Mouse (Mus musculus): Measurements from ENCODE around the gene Gprin2. TPM values are rescaled to one million over a fixed set of nuclear protein-coding genes. Genes with fewer than 3 reads are reported as not detected.

The Gprin2 gene
- polyA plus RNA-seq, 1 experiment from 2014 or later: 0.08 TPM

DNA sequence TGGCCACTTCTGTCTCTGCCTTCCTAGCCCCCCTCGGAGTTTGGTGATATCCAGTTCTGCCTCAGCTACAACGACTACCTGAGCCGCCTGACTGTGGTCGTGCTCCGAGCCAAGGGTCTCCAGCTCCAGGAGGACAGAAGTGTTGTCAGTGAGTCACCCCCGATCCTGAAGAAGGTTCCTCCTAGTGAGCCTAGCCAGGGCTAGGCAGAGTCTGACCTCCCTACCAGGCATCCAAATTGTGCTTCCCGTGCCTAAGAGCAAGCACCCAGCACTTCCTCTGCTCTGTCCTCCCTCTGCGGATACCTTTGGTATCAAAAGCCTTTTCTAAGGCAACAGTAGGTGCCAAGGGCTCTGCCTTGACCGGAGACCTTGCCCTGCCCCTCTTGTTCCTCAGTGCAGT lies 24.5 kb upstream of the Gprin2 start:
- H3K36me3 ChIP-seq: no peaks in the 10 kb centered on the region
- no peak overlapping the region for H3K27ac ChIP-seq (replicated peaks)
- H3K4me1 ChIP-seq: peaks cover 15% of the 10 kb centered on the region
- H3K4me2 ChIP-seq: no peak overlapping the region
- 72% methylated on average over 9 of the region's 9 CpGs for WGBS
- H3K4me3 ChIP-seq: no peak overlapping the region
- H3K9ac ChIP-seq: no peak overlapping the region
- H3K27me3 ChIP-seq (replicated peaks): peaks cover 14% of the 10 kb centered on the region
- H3K9me3 ChIP-seq: no peaks in the 10 kb centered on the region
- no peak for ATAC-seq (ENCODE audit: extremely low read depth, insufficient number of reproducible peaks, low FRiP score, low TSS enrichment)

- Histone ChIP-seq H3K4me2 (no peak overlapping the region), H3K9ac (no peak overlapping the region), H3K4me1 (peaks cover 13% of the 10 kb centered on the region), H3K36me3 (no peaks in the 10 kb centered on the region), H3K27ac (replicated peaks) (no peak overlapping the region), H3K9me3 (no peaks in the 10 kb centered on the region), H3K4me3 (no peak overlapping the region), H3K27me3 (replicated peaks) (peaks cover 40% of the 10 kb centered on the region)
- no peak for ATAC-seq (ENCODE audit: extremely low read depth, insufficient number of reproducible peaks, low FRiP score, low TSS enrichment)
- WGBS: 65% methylated on average over 5 of the region's 5 CpGs
Observed at GRCm38 (mm10) chr14:34223362-34223898, 22.0 kb upstream of the Gprin2 start.

DNA sequence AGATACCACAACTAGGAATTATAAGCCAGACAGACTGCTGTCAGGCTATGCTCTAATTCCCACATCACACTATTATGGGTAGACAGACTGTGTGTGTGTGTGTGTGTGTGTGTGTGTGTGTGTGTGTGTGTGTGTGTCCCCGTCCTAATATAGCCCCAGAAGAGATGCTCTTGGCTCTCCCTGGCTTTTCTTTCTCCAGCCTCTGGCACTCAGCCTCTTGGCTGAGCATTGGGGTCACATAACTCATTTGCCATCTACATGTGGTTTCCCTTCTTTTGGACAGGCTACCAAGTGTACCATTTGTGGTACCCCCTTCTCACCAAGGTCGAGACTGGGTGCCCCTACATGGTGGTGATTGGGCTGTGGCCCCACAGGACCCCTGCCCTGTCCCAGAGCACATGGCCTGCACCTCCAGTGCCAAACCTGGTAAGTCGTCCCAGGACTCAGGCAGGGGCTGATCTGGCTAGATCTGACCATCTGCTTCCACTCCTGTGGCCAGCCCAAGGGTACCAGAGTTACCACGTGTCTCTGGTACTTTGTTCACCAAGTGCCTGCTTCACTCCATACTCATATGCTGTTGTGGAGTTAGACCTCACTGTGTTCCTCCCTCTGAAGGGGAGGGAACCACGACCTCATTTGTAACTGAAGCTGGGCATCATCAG lies 20.1 kb upstream of the Gprin2 start:
- H3K4me3 ChIP-seq: no peak overlapping the region

DNA sequence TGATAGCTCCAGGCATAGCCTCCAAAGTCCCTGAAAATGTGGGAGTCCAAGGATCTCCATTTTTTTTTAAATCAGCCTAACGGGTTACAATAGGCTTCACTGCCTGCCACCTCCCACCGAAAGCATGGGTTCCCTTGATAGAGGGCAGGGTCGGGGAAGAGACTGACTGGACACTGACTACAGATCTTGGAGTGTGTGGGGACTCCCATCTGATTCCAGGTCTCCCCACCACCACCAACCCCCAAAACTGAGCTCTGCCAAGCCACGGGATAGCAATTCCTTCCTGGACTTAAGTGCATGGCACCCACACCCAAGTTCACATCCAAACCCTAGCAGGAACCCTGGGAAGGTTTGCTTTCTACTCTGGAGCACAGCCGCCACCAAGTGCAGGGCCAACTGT lies 19.0 kb upstream of the Gprin2 start:
- peaks cover 13% of the 10 kb centered on the region for H3K4me1 ChIP-seq
- H3K36me3 ChIP-seq: no peaks in the 10 kb centered on the region
- WGBS: 54% methylated on average over 5 of the region's 5 CpGs
- H3K27ac ChIP-seq (replicated peaks): no peak overlapping the region
- H3K9ac ChIP-seq: no peak overlapping the region
- H3K27me3 ChIP-seq (replicated peaks): peaks cover 50% of the 10 kb centered on the region
- no peak overlapping the region for H3K4me3 ChIP-seq
- no peaks in the 10 kb centered on the region for H3K9me3 ChIP-seq
- peak overlapping the region; percentile 73; the same call in 1 of the 2 replicates for H3K4me2 ChIP-seq
- no peak for ATAC-seq (ENCODE audit: extremely low read depth, insufficient number of reproducible peaks, low FRiP score, low TSS enrichment)

More for the DNA sequence above, 20.1 kb upstream of the Gprin2 start:
- no peaks in the 10 kb centered on the region for H3K9me3 ChIP-seq
- H3K4me1 ChIP-seq: peaks cover 8% of the 10 kb centered on the region
- no peak overlapping the region for H3K9ac ChIP-seq
- H3K4me2 ChIP-seq: no peak overlapping the region
- H3K27me3 ChIP-seq (replicated peaks): peaks cover 50% of the 10 kb centered on the region
- no peaks in the 10 kb centered on the region for H3K36me3 ChIP-seq
- no peak overlapping the region for H3K27ac ChIP-seq (replicated peaks)
- ATAC-seq (ENCODE audit: extremely low read depth, insufficient number of reproducible peaks, low FRiP score, low TSS enrichment): no peak
- 67% methylated on average over 5 of the region's 5 CpGs for WGBS

GRCm38 (mm10) chr14:34219786-34220198 lies 18.3 kb upstream of the Gprin2 start:
- ATAC-seq (ENCODE audit: extremely low read depth, insufficient number of reproducible peaks, low FRiP score, low TSS enrichment): peak; percentile 32; the same call in 1 of the 2 replicates
- peaks cover 50% of the 10 kb centered on the region for H3K27me3 ChIP-seq (replicated peaks)
- no peak overlapping the region for H3K27ac ChIP-seq (replicated peaks)

GRCm38 (mm10) chr14:34219295-34219694 lies 17.8 kb upstream of the Gprin2 start, which contains the start of gene Syt15:
Gene Syt15, plus strand, starts transcription at chr14:34219595.
- Histone ChIP-seq H3K27ac (replicated peaks) (no peak within 1 kb of the TSS), H3K27me3 (replicated peaks) (peaks cover 50% of the 10 kb centered on the region), H3K36me3 (no peaks in the 10 kb centered on the region), H3K4me2 (peak within 1 kb of the TSS; percentile 73), H3K9me3 (no peaks in the 10 kb centered on the region), H3K4me3 (peak within 1 kb of the TSS; percentile 45), H3K4me1 (peaks cover 13% of the 10 kb centered on the region), H3K9ac (peak within 1 kb of the TSS; percentile 68)
- WGBS: 54% methylated on average over 6 of the region's 6 CpGs
- ATAC-seq (ENCODE audit: extremely low read depth, insufficient number of reproducible peaks, low FRiP score, low TSS enrichment): no peak

More at GRCm38 (mm10) chr14:34219786-34220198, 18.3 kb upstream of the Gprin2 start:
- peak overlapping the region; percentile 73 for H3K4me2 ChIP-seq
- H3K4me3 ChIP-seq: peak overlapping the region; percentile 45
- no peaks in the 10 kb centered on the region for H3K9me3 ChIP-seq
- WGBS: 2% methylated on average over 29 of the region's 29 CpGs
- peak overlapping the region; percentile 68 for H3K9ac ChIP-seq
- peaks cover 13% of the 10 kb centered on the region for H3K4me1 ChIP-seq
- no peaks in the 10 kb centered on the region for H3K36me3 ChIP-seq

GRCm38 (mm10) chr14:34215451-34216127 lies 14.1 kb upstream of the Gprin2 start:
- H3K36me3 ChIP-seq: no peaks in the 10 kb centered on the region
- peak overlapping the region; percentile 41; the same call in 1 of the 2 replicates for H3K27ac ChIP-seq (replicated peaks)
- ATAC-seq (ENCODE audit: extremely low read depth, insufficient number of reproducible peaks, low FRiP score, low TSS enrichment): no peak
- H3K9ac ChIP-seq: no peak overlapping the region
- no peaks in the 10 kb centered on the region for H3K9me3 ChIP-seq
- 49% methylated on average over 6 of the region's 6 CpGs for WGBS
- H3K27me3 ChIP-seq (replicated peaks): peaks cover 32% of the 10 kb centered on the region
- H3K4me1 ChIP-seq: peaks cover 13% of the 10 kb centered on the region
- no peak overlapping the region for H3K4me3 ChIP-seq
- no peak overlapping the region for H3K4me2 ChIP-seq

GRCm38 (mm10) chr14:34209942-34210341 lies 8.5 kb upstream of the Gprin2 start:
- WGBS: 79% methylated on average over 4 of the region's 4 CpGs
- Histone ChIP-seq H3K27me3 (replicated peaks) (peaks cover 5% of the 10 kb centered on the region), H3K36me3 (no peaks in the 10 kb centered on the region), H3K9ac (no peak overlapping the region), H3K27ac (replicated peaks) (no peak overlapping the region), H3K4me3 (no peak overlapping the region), H3K4me1 (no peaks in the 10 kb centered on the region), H3K4me2 (no peak overlapping the region), H3K9me3 (no peaks in the 10 kb centered on the region)
- ATAC-seq (ENCODE audit: extremely low read depth, insufficient number of reproducible peaks, low FRiP score, low TSS enrichment): no peak

- Histone ChIP-seq H3K4me1 (no peaks in the 10 kb centered on the region), H3K27ac (replicated peaks) (no peak overlapping the region), H3K4me3 (no peak overlapping the region), H3K27me3 (replicated peaks) (peaks cover 5% of the 10 kb centered on the region), H3K4me2 (no peak overlapping the region), H3K36me3 (no peaks in the 10 kb centered on the region), H3K9me3 (no peaks in the 10 kb centered on the region), H3K9ac (no peak overlapping the region)
- WGBS: 56% methylated on average over 4 of the region's 4 CpGs
- no peak for ATAC-seq (ENCODE audit: extremely low read depth, insufficient number of reproducible peaks, low FRiP score, low TSS enrichment)
Observed at GRCm38 (mm10) chr14:34209080-34209479, 7.6 kb upstream of the Gprin2 start.

DNA sequence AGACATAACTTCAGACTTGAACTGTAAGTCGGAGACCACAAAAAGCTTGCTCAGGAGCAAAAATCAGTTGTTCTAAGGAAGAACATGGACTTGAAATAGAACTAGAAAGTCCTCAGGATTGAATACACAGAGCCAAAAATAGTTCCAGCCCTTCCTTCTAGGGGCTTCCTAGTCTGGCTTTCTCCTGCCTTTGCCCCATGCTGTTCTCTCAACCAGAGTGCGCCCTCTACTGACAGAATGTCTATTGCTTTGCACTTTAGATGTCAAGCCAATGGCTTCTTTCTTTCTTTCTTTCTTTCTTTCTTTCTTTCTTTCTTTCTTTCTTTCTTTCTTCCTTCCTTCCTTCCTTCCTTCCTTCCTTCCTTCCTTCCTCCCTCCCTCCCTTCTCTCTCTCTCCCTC lies 7.2 kb upstream of the Gprin2 start:
- 39% methylated on average over 2 of the region's 2 CpGs for WGBS
- no peak overlapping the region for H3K9ac ChIP-seq
- no peak overlapping the region for H3K27ac ChIP-seq (replicated peaks)
- H3K4me2 ChIP-seq: no peak overlapping the region
- H3K4me1 ChIP-seq: no peaks in the 10 kb centered on the region
- H3K9me3 ChIP-seq: no peaks in the 10 kb centered on the region
- H3K4me3 ChIP-seq: no peak overlapping the region
- no peaks in the 10 kb centered on the region for H3K36me3 ChIP-seq
- no peak for ATAC-seq (ENCODE audit: extremely low read depth, insufficient number of reproducible peaks, low FRiP score, low TSS enrichment)
- H3K27me3 ChIP-seq (replicated peaks): peaks cover 9% of the 10 kb centered on the region

GRCm38 (mm10) chr14:34207996-34208395 lies 6.5 kb upstream of the Gprin2 start:
- no peak overlapping the region for H3K4me2 ChIP-seq
- peaks cover 15% of the 10 kb centered on the region for H3K27me3 ChIP-seq (replicated peaks)
- no peaks in the 10 kb centered on the region for H3K36me3 ChIP-seq
- H3K4me1 ChIP-seq: no peaks in the 10 kb centered on the region
- H3K27ac ChIP-seq (replicated peaks): no peak overlapping the region
- no peak overlapping the region for H3K9ac ChIP-seq
- WGBS: 66% methylated on average over 6 of the region's 6 CpGs
- H3K4me3 ChIP-seq: no peak overlapping the region
- no peaks in the 10 kb centered on the region for H3K9me3 ChIP-seq
- no peak for ATAC-seq (ENCODE audit: extremely low read depth, insufficient number of reproducible peaks, low FRiP score, low TSS enrichment)

All from heart, embryonic 13.5 days (tissue).